Mouse (Mus musculus) forebrain, embryonic 13.5 days (tissue): ENCODE results near the gene Eef2kmt. TPM values are rescaled to one million over a fixed set of nuclear protein-coding genes. Genes with fewer than 3 reads are reported as not detected.
A peak's percentile ranks its signal among the peaks of the same experiment; 100 is the strongest.
"Not testable (repeated sequence)": the region's sequence is repeated elsewhere in the genome, so short reads cannot be mapped to it uniquely, and the experiment has no call there.

Experiments
- ATAC-seq: fragments of 200-750 bp; cut with Nextera tagmentation; 2 replicates; pipeline ENCODE4 v1.8.0; 2017
- H3K27ac ChIP-seq: fragments of 300-500 bp; sonication (generic); 2 replicates; pipeline ENCODE4 v1.5.1; 2015; ENCODE audit warnings: inconsistent platforms, mild to moderate bottlenecking, moderate library complexity
- H3K27me3 ChIP-seq: fragments of 300-500 bp; sonication (generic); 2 replicates; pipeline ENCODE4 v1.6.1; 2015; ENCODE audit warnings: mild to moderate bottlenecking, inconsistent platforms
- H3K36me3 ChIP-seq: fragments of 300-500 bp; sonication (generic); 2 replicates; pipeline ENCODE4 v1.6.1; 2015; ENCODE audit warnings: mild to moderate bottlenecking, inconsistent platforms; ENCODE audit not compliant: poor library complexity, severe bottlenecking
- H3K4me1 ChIP-seq: fragments of 300-500 bp; sonication (generic); 2 replicates; pipeline ENCODE4 v1.6.1; 2015; ENCODE audit warnings: inconsistent platforms
- H3K4me2 ChIP-seq: fragments of 300-500 bp; sonication (generic); 2 replicates; pipeline ENCODE4 v1.6.1; 2015; ENCODE audit warnings: inconsistent platforms, mild to moderate bottlenecking, moderate library complexity
- H3K4me3 ChIP-seq: fragments of 300-500 bp; sonication (generic); 2 replicates; pipeline ENCODE4 v1.5.1; 2015; ENCODE audit warnings: mild to moderate bottlenecking, inconsistent platforms
- H3K9ac ChIP-seq: fragments of 300-500 bp; sonication (generic); 2 replicates; pipeline ENCODE4 v1.6.1; 2015; ENCODE audit warnings: mild to moderate bottlenecking, inconsistent platforms
- H3K9me3 ChIP-seq: fragments of 300-500 bp; sonication (generic); replicated peaks from 2 replicates; pipeline ENCODE4 v1.6.1; 2016; ENCODE audit warnings: inconsistent platforms
- WGBS: fragments of 180-500 bp; shearing (Covaris S2); methylation state at CpG from one replicate; pipeline ENCODE4 v1.1.7; 2015; 5-methylcytosine and 5-hydroxymethylcytosine counted together
- polyA plus RNA-seq: library from polyadenylated mRNA; unstranded; fragments of >200 nt; fragmentation: Nextera tagmentation; extraction: Ambion mirVana; gene quantifications from 2 replicates; pipeline ENCODE4 v1.2.1, GENCODE M21; 2015

The Eef2kmt gene
- polyA plus RNA-seq, 1 experiment from 2014 or later = 7.2 TPM

- H3K4me2 ChIP-seq = no peak overlapping the region
- no peak overlapping the region for H3K9ac ChIP-seq
- no peak overlapping the region for H3K27ac ChIP-seq
- no peaks in the 10 kb centered on the region for H3K27me3 ChIP-seq
- no peaks in the 10 kb centered on the region for H3K9me3 ChIP-seq
- H3K36me3 ChIP-seq = peaks cover 31% of the 10 kb centered on the region
- peaks cover 16% of the 10 kb centered on the region for H3K4me1 ChIP-seq
- WGBS = 85% methylated on average over 2 of the region's 2 CpGs
- no peak overlapping the region for H3K4me3 ChIP-seq
- ATAC-seq = no peak
Observed at GRCm38 (mm10) chr16:5252260-5252659, 3.5 kb downstream of the Eef2kmt start.

- Histone ChIP-seq H3K4me2 (no peak overlapping the region), H3K4me3 (no peak overlapping the region), H3K27me3 (no peaks in the 10 kb centered on the region), H3K4me1 (peaks cover 11% of the 10 kb centered on the region), H3K36me3 (peaks cover 36% of the 10 kb centered on the region), H3K9ac (no peak overlapping the region), H3K27ac (no peak overlapping the region), H3K9me3 (no peaks in the 10 kb centered on the region)
- 93% methylated on average over 3 of the region's 3 CpGs for WGBS
- ATAC-seq = no peak
Observed at GRCm38 (mm10) chr16:5250891-5251290, 4.9 kb downstream of the Eef2kmt start.

GRCm38 (mm10) chr16:5244411-5244810 lies 11.4 kb downstream of the Eef2kmt start:
- Histone ChIP-seq H3K4me3 (no peak overlapping the region), H3K27ac (no peak overlapping the region), H3K4me1 (no peaks in the 10 kb centered on the region), H3K9ac (no peak overlapping the region), H3K9me3 (no peaks in the 10 kb centered on the region), H3K27me3 (no peaks in the 10 kb centered on the region), H3K36me3 (peaks cover 73% of the 10 kb centered on the region), H3K4me2 (no peak overlapping the region)
- ATAC-seq = peak; percentile 57; the same call in 1 of the 2 replicates
- WGBS = 35% methylated on average over 7 of the region's 7 CpGs

GRCm38 (mm10) chr16:5242882-5243281 lies 12.9 kb downstream of the Eef2kmt start:
- H3K4me3 ChIP-seq = no peak overlapping the region
- no peak for ATAC-seq
- H3K9ac ChIP-seq = no peak overlapping the region
- no peaks in the 10 kb centered on the region for H3K27me3 ChIP-seq
- H3K4me1 ChIP-seq = no peaks in the 10 kb centered on the region
- peaks cover 66% of the 10 kb centered on the region for H3K36me3 ChIP-seq
- no peak overlapping the region for H3K27ac ChIP-seq
- no peak overlapping the region for H3K4me2 ChIP-seq
- H3K9me3 ChIP-seq = no peaks in the 10 kb centered on the region
- WGBS = 93% methylated on average over 6 of the region's 6 CpGs

- no peak for ATAC-seq
- peaks cover 60% of the 10 kb centered on the region for H3K36me3 ChIP-seq
Observed at GRCm38 (mm10) chr16:5242355-5242754, 13.4 kb downstream of the Eef2kmt start.

GRCm38 (mm10) chr16:5233418-5234313 lies 22.1 kb downstream of the Eef2kmt start, which contains the start of gene Alg1:
TSS of gene Alg1 (plus strand) at chr16:5233621.
- Histone ChIP-seq H3K9ac (peak within 1 kb of the TSS; percentile 85), H3K4me2 (peak within 1 kb of the TSS; percentile 88), H3K9me3 (no peaks in the 10 kb centered on the region), H3K27ac (no peak within 1 kb of the TSS), H3K4me3 (peak within 1 kb of the TSS; percentile 85), H3K4me1 (peaks cover 14% of the 10 kb centered on the region), H3K27me3 (no peaks in the 10 kb centered on the region), H3K36me3 (peaks cover 3% of the 10 kb centered on the region; the same call in 1 of the 2 replicates)
- ATAC-seq = peak; percentile 98
- 3% methylated on average over 47 of the region's 47 CpGs for WGBS

More at GRCm38 (mm10) chr16:5242355-5242754, 13.4 kb downstream of the Eef2kmt start:
- no peaks in the 10 kb centered on the region for H3K4me1 ChIP-seq
- 98% methylated on average over 4 of the region's 4 CpGs for WGBS
- H3K4me2 ChIP-seq = no peak overlapping the region
- no peak overlapping the region for H3K27ac ChIP-seq
- no peak overlapping the region for H3K4me3 ChIP-seq
- H3K9me3 ChIP-seq = no peaks in the 10 kb centered on the region
- H3K9ac ChIP-seq = no peak overlapping the region
- H3K27me3 ChIP-seq = no peaks in the 10 kb centered on the region

GRCm38 (mm10) chr16:5232982-5233381 lies 22.8 kb downstream of the Eef2kmt start:
- ATAC-seq = no peak; the same call in 1 of the 2 replicates
- Histone ChIP-seq H3K4me3 (peak overlapping the region; percentile 85), H3K4me2 (peak overlapping the region; percentile 88), H3K9ac (no peak overlapping the region), H3K4me1 (peaks cover 14% of the 10 kb centered on the region), H3K27ac (no peak overlapping the region), H3K9me3 (no peaks in the 10 kb centered on the region), H3K36me3 (peaks cover under 1% of the 10 kb centered on the region; the same call in 1 of the 2 replicates), H3K27me3 (no peaks in the 10 kb centered on the region)
- 69% methylated on average over 4 of the region's 4 CpGs for WGBS

- not testable (repeated sequence) for ATAC-seq, H3K9ac ChIP-seq
- 82% methylated on average over 3 of the region's 3 CpGs for WGBS
Observed at GRCm38 (mm10) chr16:5228103-5228502, 27.7 kb downstream of the Eef2kmt start.

GRCm38 (mm10) chr16:5227501-5227900 lies 28.3 kb downstream of the Eef2kmt start:
- not testable (repeated sequence) for H3K4me3 ChIP-seq, H3K36me3 ChIP-seq, H3K9me3 ChIP-seq, H3K27ac ChIP-seq, H3K9ac ChIP-seq, H3K27me3 ChIP-seq, ATAC-seq, H3K4me1 ChIP-seq, H3K4me2 ChIP-seq
- WGBS = 85% methylated on average over 19 of the region's 19 CpGs

More at GRCm38 (mm10) chr16:5228103-5228502, 27.7 kb downstream of the Eef2kmt start:
- not testable (repeated sequence) for H3K4me1 ChIP-seq, H3K9me3 ChIP-seq, H3K4me3 ChIP-seq, H3K36me3 ChIP-seq, H3K27me3 ChIP-seq, H3K4me2 ChIP-seq, H3K27ac ChIP-seq

GRCm38 (mm10) chr16:5226534-5226933 lies 29.2 kb downstream of the Eef2kmt start:
- not testable (repeated sequence) for H3K36me3 ChIP-seq, ATAC-seq, H3K4me3 ChIP-seq, H3K9ac ChIP-seq, H3K9me3 ChIP-seq, H3K4me2 ChIP-seq, H3K27me3 ChIP-seq, H3K4me1 ChIP-seq, H3K27ac ChIP-seq
- WGBS = 9% methylated on average over 1 of the region's 1 CpGs

GRCm38 (mm10) chr16:5222140-5222539 lies 33.6 kb downstream of the Eef2kmt start, which contains the start of gene AU021092:
TSS of gene AU021092 (minus strand) at chr16:5222299.
- Histone ChIP-seq H3K27ac (no peak within 1 kb of the TSS; the same call in 1 of the 2 replicates), H3K9me3 (no peaks in the 10 kb centered on the region), H3K36me3 (no peaks in the 10 kb centered on the region), H3K4me3 (no peak within 1 kb of the TSS), H3K27me3 (0 out of 2 replicates have a peak, but pooled peaks cover 13% of the 10 kb centered on the region), H3K4me1 (no peaks in the 10 kb centered on the region), H3K4me2 (no peak within 1 kb of the TSS), H3K9ac (no peak within 1 kb of the TSS)
- 83% methylated on average over 6 of the region's 6 CpGs for WGBS
- no peak for ATAC-seq

- ATAC-seq = no peak
- Histone ChIP-seq H3K36me3 (no peaks in the 10 kb centered on the region), H3K4me1 (no peaks in the 10 kb centered on the region), H3K4me2 (no peak overlapping the region), H3K9me3 (no peaks in the 10 kb centered on the region), H3K27me3 (0 out of 2 replicates have a peak, but pooled peaks cover 14% of the 10 kb centered on the region), H3K4me3 (no peak overlapping the region), H3K9ac (no peak overlapping the region), H3K27ac (no peak overlapping the region)
- WGBS = 50% methylated on average over 4 of the region's 4 CpGs
Observed at GRCm38 (mm10) chr16:5221403-5221802, 34.4 kb downstream of the Eef2kmt start.
